Mouse (Mus musculus): ENCODE results near the gene Cdc123. TPM values are rescaled to one million over a fixed set of nuclear protein-coding genes. Genes with fewer than 3 reads are reported as not detected.

The Cdc123 gene
- total and polyA plus RNA-seq, 2 experiments, result 29.5 to 92.7 TPM

- H3K9ac ChIP-seq (ENCODE audit: low read depth, low read length), result peak overlapping the region; percentile 76
Observed at GRCm38 (mm10) chr2:5844181-5844872, 637 bp downstream of the Cdc123 start.

GRCm38 (mm10) chr2:5840815-5841214, 4.1 kb downstream of the Cdc123 start:
- no peak for DNase-seq (ENCODE audit: extremely low read depth, low read depth, low spot score)
- H3K4me3 ChIP-seq (ENCODE audit: insufficient read depth, low read depth, low read length), result no peak overlapping the region
- H3K9ac ChIP-seq (ENCODE audit: low read depth, low read length), result no peak overlapping the region
- no peaks in the 10 kb centered on the region; the same call in 1 of the 2 replicates for H3K79me2 ChIP-seq (ENCODE audit: control insufficient read depth, insufficient read depth, low read length)
- H3K27ac ChIP-seq (replicated peaks; ENCODE audit: insufficient read depth, low read depth, low read length), result no peak overlapping the region
- H3K27me3 ChIP-seq (ENCODE audit: control insufficient read depth, insufficient read depth, low read length), result no peaks in the 10 kb centered on the region
- peaks cover 35% of the 10 kb centered on the region for H3K36me3 ChIP-seq (ENCODE audit: control insufficient read depth, insufficient read depth, low read length)
- TF ChIP-seq CTCF (IDR thresholded peaks at IDR 0.05; ENCODE audit: low read depth, low read length) (no peak), POLR2A (IDR thresholded peaks at IDR 0.05; ENCODE audit: extremely low read depth, insufficient read depth, low read length) (no peak)
- WGBS, result 95% methylated on average over 11 of the region's 11 CpGs
- H3K4me1 ChIP-seq (ENCODE audit: control insufficient read depth, insufficient read depth, low read length), result no peaks in the 10 kb centered on the region; the same call in 1 of the 2 replicates

More at GRCm38 (mm10) chr2:5844181-5844872, 637 bp downstream of the Cdc123 start:
- H3K4me1 ChIP-seq (ENCODE audit: control insufficient read depth, insufficient read depth, low read length), result no peaks in the 10 kb centered on the region; the same call in 1 of the 2 replicates
- H3K79me2 ChIP-seq (ENCODE audit: control insufficient read depth, insufficient read depth, low read length), result peaks cover 10% of the 10 kb centered on the region; the same call in 1 of the 2 replicates
- H3K36me3 ChIP-seq (ENCODE audit: control insufficient read depth, insufficient read depth, low read length), result peaks cover 16% of the 10 kb centered on the region
- TF ChIP-seq CTCF (IDR thresholded peaks at IDR 0.05; ENCODE audit: low read depth, low read length) (no peak), POLR2A (IDR thresholded peaks at IDR 0.05; ENCODE audit: extremely low read depth, insufficient read depth, low read length) (no peak)
- H3K27me3 ChIP-seq (ENCODE audit: control insufficient read depth, insufficient read depth, low read length), result no peaks in the 10 kb centered on the region
- WGBS, result 3% methylated on average over 23 of the region's 23 CpGs
- peak overlapping the region; percentile 95 for H3K27ac ChIP-seq (replicated peaks; ENCODE audit: insufficient read depth, low read depth, low read length)
- peak overlapping the region; percentile 83 for H3K4me3 ChIP-seq (ENCODE audit: insufficient read depth, low read depth, low read length)
- DNase-seq (ENCODE audit: extremely low read depth, low read depth, low spot score), result no peak

- H3K4me3 ChIP-seq (ENCODE audit: insufficient read depth, low read depth, low read length), result no peak overlapping the region
- DNase-seq (ENCODE audit: extremely low read depth, low read depth, low spot score), result peak; percentile 57
- 30% methylated on average over 5 of the region's 5 CpGs for WGBS
- H3K4me1 ChIP-seq (ENCODE audit: control insufficient read depth, insufficient read depth, low read length), result peaks cover 31% of the 10 kb centered on the region
- no peaks in the 10 kb centered on the region for H3K27me3 ChIP-seq (ENCODE audit: control insufficient read depth, insufficient read depth, low read length)
- no peak overlapping the region; the same call in 1 of the 2 replicates for H3K27ac ChIP-seq (replicated peaks; ENCODE audit: insufficient read depth, low read depth, low read length)
- H3K9ac ChIP-seq (ENCODE audit: low read depth, low read length), result no peak overlapping the region
- peaks cover 2% of the 10 kb centered on the region; the same call in 1 of the 2 replicates for H3K36me3 ChIP-seq (ENCODE audit: control insufficient read depth, insufficient read depth, low read length)
- H3K79me2 ChIP-seq (ENCODE audit: control insufficient read depth, insufficient read depth, low read length), result no peaks in the 10 kb centered on the region
- no peak for TF ChIP-seq POLR2A (IDR thresholded peaks at IDR 0.05; ENCODE audit: extremely low read depth, insufficient read depth, low read length)
- TF ChIP-seq CTCF (IDR thresholded peaks at IDR 0.05; ENCODE audit: low read depth, low read length), result no peak
Observed at GRCm38 (mm10) chr2:5825265-5825913, 19.6 kb downstream of the Cdc123 start.

GRCm38 (mm10) chr2:5824685-5825084, 20.3 kb downstream of the Cdc123 start:
- Histone ChIP-seq H3K27ac (replicated peaks; ENCODE audit: insufficient read depth, low read depth, low read length) (0 out of 2 replicates have a peak overlapping the region, but pooled peaks have one; percentile 38), H3K4me3 (ENCODE audit: insufficient read depth, low read depth, low read length) (no peak overlapping the region), H3K27me3 (ENCODE audit: control insufficient read depth, insufficient read depth, low read length) (no peaks in the 10 kb centered on the region), H3K9ac (ENCODE audit: low read depth, low read length) (no peak overlapping the region), H3K79me2 (ENCODE audit: control insufficient read depth, insufficient read depth, low read length) (no peaks in the 10 kb centered on the region), H3K36me3 (ENCODE audit: control insufficient read depth, insufficient read depth, low read length) (peaks cover 5% of the 10 kb centered on the region; the same call in 1 of the 2 replicates), H3K4me1 (ENCODE audit: control insufficient read depth, insufficient read depth, low read length) (peaks cover 31% of the 10 kb centered on the region)
- TF ChIP-seq CTCF (IDR thresholded peaks at IDR 0.05; ENCODE audit: low read depth, low read length) (no peak), POLR2A (IDR thresholded peaks at IDR 0.05; ENCODE audit: extremely low read depth, insufficient read depth, low read length) (no peak)
- peak; percentile 31 for DNase-seq (ENCODE audit: extremely low read depth, low read depth, low spot score)
- WGBS, result 23% methylated on average over 5 of the region's 5 CpGs

- TF ChIP-seq CTCF (IDR thresholded peaks at IDR 0.05; ENCODE audit: low read depth, low read length), result no peak
- no peak for TF ChIP-seq POLR2A (IDR thresholded peaks at IDR 0.05; ENCODE audit: extremely low read depth, insufficient read depth, low read length)
- H3K9ac ChIP-seq (ENCODE audit: low read depth, low read length), result no peak overlapping the region
- H3K27me3 ChIP-seq (ENCODE audit: control insufficient read depth, insufficient read depth, low read length), result no peaks in the 10 kb centered on the region
- no peak overlapping the region for H3K4me3 ChIP-seq (ENCODE audit: insufficient read depth, low read depth, low read length)
- 24% methylated on average over 1 of the region's 1 CpGs for WGBS
- no peaks in the 10 kb centered on the region for H3K79me2 ChIP-seq (ENCODE audit: control insufficient read depth, insufficient read depth, low read length)
- peaks cover 7% of the 10 kb centered on the region; the same call in 1 of the 2 replicates for H3K36me3 ChIP-seq (ENCODE audit: control insufficient read depth, insufficient read depth, low read length)
- no peak overlapping the region for H3K27ac ChIP-seq (replicated peaks; ENCODE audit: insufficient read depth, low read depth, low read length)
- H3K4me1 ChIP-seq (ENCODE audit: control insufficient read depth, insufficient read depth, low read length), result peaks cover 31% of the 10 kb centered on the region
- no peak for DNase-seq (ENCODE audit: extremely low read depth, low read depth, low spot score)
Observed at GRCm38 (mm10) chr2:5824213-5824612, 20.8 kb downstream of the Cdc123 start.
